Mouse (Mus musculus) small intestine, adult 2 months (tissue): ENCODE results near the gene Cpn2.

ENCODE experiments used
- CTCF ChIP-seq: fragments of 200-500 bp; IDR thresholded peaks from 2 replicates; pipeline ENCODE4 v1.5.1; 2012; ENCODE audit warnings: low read depth, mild to moderate bottlenecking, control low read depth, inconsistent platforms, low read length, moderate library complexity, mixed read lengths; ENCODE audit not compliant: insufficient replicate concordance, insufficient read length; ENCODE audit errors: extremely low read depth
- POLR2A ChIP-seq: fragments of 200-500 bp; IDR thresholded peaks from 2 replicates; pipeline ENCODE4 v1.6.1; 2012; ENCODE audit warnings: low read depth, mild to moderate bottlenecking, control low read depth, inconsistent platforms, low read length, moderate library complexity

GRCm38 (mm10) chr16:30215811-30216210 lies 51.5 kb downstream of the Cpn2 start:
- no peak for TF ChIP-seq POLR2A
- no peak for TF ChIP-seq CTCF
